Mouse (Mus musculus): ENCODE measurements at regions not wholly inside any gene's neighbourhood (a gene's known extent, or its start where the extent isn't known, plus 50 kb on each side); places are given as distances from the start of the nearest gene placed in this dataset.

DNA sequence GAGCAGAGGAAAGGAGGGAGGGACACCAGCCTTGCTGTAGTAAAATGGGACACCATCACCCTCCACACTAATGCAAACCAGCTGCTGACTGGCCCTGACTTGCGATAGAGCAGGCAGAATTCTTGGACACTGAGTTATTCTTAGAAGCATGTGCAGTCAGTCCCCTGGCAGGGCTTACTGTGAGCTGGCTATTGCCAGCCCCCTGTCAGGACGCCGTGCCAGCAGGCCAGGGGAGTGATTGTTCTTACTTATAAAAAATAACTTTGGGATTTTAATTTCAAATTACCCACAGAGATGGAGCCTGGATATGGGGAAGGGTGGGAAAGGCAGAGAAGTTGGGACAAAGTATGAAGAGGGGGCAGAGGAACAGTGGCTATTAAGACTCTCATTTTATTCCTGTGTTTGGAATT lies 173.1 kb downstream of the 1500009L16Rik start:
- no peak for ATAC-seq (replicated peaks; ENCODE audit: poor library complexity)

DNA sequence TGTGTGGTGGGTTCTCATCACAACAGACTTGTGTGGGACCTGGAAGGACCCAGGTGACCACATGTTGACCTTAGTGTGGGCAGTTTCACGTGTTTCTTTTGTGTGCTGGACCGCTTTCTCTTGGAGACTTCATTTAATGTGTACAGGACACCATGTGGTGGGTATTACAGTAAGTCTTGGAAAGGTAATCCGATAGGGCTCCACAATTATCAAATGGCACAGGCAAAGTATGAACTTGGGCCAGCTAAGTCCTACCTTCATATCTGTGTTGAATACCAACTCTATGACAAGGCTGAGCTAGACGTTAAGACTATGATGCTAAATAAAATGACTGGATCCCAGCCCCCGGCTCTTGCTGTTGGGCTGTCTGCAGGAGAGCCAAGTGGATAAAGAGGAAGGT lies 173.5 kb downstream of the 1500009L16Rik start:
- ATAC-seq (replicated peaks; ENCODE audit: poor library complexity): no peak

DNA sequence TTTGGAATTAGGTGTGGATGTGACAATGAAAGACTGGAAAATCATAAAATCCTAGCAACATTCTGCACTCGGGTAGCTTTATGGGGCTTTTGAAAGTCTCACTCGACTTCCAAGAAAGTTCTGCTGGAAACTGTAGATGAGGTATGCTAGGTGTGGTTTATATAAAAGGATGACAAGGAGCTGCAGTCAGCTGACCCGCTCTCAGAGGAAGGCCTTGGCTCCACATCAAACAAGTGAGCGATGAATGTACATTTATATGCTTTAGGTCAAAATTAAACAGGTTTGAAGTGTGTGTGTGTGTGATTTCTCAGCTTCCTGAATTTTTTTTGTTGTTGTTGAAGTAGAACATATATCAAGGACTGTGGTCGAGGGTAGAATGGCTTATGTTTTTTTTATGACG lies 174.9 kb downstream of the 1500009L16Rik start:
- no peak for ATAC-seq (replicated peaks; ENCODE audit: poor library complexity)

DNA sequence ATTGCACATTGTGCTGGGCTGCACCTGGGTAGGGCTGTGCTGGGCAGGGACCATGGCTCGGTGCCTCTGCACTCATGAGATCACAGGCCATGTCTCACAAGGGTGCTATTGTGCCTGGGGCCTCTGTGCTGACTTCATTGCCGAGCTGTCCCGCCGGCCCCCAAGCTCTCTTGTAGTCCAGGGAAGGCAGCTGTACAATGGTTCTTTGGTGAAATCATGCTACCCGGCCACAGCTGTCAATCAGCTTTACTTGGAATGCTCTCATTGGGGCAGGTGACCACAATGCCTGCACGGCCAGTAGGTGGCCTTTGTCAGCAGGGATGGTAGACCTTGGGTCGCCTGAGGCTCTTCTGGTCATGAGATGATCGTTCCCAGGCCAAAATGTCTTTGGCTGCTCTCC lies 184.1 kb downstream of the 1500009L16Rik start:
- ATAC-seq (replicated peaks; ENCODE audit: poor library complexity): no peak

DNA sequence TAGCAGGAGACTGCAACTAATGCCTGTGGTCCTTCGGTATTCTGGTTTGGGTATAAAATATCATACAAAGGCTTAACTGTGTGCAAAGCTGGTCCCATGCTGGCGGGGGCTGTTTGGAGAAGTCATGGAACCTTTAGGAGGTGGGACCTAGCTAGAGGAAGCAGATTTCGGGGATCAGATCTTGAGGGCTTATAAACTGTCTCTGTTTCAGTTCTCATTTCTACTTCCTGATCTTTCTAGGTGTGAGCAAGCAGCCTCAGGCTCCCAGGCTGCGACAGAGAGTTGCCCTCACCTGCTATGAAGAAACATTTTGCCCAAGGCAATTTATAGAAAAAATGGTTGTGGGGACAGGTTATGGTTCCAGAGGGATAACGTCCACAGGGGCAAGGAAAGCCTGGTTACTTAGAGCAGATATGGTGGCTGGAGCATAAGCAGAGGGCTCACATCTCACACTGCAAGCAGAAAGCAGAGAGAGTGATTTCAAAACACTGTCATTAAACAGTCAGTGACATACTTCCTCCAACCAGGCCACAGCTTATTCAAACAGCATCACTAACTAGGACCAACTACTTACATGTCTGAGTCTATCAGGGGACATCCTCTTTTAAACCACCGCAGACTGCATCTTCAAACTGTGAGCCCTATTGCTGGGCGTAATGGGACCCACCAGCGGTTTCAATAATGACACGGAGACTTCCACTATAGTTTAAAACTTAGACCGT lies 188.1 kb downstream of the 1500009L16Rik start:
- ATAC-seq (replicated peaks; ENCODE audit: poor library complexity): peak; percentile 72

DNA sequence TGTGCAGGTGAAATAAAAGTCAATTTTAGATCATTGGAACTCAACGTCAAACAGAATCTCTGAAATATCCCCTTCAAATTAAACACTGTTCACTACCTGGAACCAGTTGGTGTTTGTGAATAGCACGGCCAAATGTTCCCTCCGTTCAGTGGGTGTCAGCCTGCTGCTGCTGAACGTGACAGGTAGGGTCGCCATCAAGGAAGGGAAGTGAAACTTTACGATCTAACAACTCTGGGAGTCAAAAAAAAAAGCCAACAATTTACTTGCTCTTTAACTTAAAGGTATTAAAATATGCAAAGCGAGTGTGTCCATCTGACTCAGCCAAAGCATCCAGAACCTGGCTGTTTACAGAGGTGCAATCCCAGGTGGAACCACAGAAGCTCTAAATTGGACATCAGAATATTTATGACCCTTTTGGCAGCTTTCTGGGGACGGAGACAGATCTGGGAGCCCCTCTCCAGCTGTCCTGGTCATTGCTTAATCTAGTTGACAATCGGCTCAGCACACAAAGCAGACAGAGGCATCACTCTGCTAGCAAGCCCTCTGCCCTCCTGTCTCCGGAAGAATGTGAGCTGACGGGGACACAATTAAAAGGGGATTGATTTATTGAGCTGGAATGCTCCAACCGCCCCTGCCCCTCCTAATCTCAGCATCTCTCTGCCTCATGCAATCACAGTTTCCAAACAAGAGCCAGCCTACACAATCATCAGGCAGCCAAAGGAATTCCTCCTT lies 191.9 kb downstream of the 1500009L16Rik start:
- ATAC-seq (replicated peaks; ENCODE audit: poor library complexity): no peak

DNA sequence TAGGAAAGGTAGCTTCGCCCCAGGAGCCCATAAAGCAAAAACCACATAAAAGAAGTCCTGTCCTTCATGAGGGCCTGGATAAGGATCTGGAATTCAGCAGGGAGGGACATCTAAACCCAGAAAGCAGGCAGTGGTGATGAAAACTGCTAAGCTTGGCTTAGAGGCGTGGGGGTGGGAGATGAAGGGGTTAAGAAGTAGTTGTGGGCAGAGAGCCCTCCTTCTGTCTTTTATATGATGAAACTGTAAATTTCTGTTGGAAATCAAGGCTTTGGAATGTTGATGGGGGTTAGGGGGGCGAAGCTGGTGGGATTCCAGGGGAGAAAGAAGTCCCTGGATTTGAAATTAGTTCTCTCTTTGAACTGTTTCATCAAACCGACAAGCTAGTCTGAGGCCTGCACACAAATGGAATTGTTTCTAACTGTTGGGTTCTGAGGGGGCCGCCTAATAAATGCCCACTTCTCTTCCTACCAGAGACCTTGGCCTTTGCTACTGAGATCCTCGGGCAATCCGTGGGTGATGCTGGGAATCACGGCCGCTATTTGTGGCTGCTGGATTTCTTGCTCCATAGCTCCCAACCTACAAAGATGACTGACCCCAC lies 192.6 kb downstream of the 1500009L16Rik start:
- ATAC-seq (replicated peaks; ENCODE audit: poor library complexity): no peak

DNA sequence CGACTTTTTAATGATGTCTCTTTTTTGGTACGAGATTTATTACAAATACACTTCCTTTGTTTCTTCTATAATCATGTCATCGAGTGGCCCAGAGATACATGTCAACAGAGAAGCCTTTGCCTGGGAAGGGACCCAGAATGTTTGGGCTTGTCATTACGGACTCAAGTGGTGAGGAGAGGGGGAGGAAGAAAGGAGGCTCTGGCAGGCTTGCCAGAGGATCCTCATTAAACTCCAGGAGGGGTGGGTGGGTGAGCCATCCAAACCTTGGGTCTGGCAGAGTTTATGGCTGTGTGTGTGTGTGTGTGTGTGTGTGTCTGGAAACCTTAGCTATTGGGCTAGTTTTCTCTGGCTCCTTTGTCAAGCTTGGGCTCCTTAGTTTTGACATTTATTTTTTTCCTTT lies 204.3 kb downstream of the 1500009L16Rik start:
- ATAC-seq (replicated peaks; ENCODE audit: poor library complexity): no peak

DNA sequence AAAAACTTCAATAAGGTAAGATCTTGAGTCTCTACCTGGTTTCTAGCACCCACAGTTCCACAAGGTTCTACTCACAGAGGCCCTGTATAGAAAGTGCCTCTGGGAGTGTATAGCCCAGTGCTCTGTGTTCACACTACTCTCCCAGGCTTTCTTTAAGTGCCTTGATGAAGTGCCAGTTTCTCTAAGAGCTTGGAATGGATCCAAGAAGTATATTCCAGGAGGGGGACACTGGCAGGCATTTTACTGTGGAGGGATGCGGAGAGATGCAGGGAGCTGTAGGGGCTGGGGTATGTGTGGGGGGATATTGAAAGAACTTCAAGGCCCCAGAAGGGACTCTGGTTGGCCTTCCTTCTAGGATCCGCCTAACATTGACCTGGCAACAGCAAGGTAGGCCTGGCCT lies 204.9 kb downstream of the 1500009L16Rik start:
- no peak for ATAC-seq (replicated peaks; ENCODE audit: poor library complexity)

DNA sequence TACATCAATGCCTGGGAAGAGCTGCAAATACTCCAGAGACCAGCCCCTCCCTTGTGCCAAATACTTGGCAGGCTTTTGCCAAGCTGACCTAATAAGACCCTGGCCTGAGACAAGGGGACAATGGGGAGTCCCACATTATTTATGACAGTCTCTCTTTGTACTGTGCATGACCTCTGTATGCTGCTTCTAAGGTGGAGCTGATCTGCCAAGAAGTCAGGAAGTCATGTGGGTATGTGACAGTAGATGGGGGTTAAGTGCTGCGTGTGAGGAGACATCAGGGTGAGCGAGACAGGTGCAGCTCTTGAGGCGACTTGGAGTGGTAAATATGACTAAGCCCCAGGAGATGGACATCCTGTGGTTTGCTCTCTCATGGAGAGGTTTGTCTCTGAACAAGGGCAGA lies 209.1 kb downstream of the 1500009L16Rik start:
- no peak for ATAC-seq (replicated peaks; ENCODE audit: poor library complexity)

DNA sequence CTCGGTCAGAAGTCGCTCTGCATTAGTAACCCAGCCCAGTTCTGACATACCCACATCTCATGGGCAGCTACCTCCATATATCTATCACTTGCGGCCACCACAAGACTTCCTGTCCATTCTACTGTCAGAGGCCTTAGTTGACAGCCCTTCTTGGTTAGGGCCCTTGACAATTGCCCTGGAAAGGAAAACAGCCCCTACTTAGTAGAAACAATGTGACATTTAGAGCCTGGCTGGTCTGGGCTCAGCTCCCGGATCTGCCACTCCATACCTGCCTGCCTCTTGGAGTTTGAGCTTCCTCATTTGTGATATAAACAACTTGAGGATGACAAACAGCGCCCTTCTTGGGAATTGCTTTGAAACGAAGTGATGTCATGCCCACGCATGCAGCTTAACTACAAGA lies 210.5 kb downstream of the 1500009L16Rik start:
- no peak for ATAC-seq (replicated peaks; ENCODE audit: poor library complexity)

DNA sequence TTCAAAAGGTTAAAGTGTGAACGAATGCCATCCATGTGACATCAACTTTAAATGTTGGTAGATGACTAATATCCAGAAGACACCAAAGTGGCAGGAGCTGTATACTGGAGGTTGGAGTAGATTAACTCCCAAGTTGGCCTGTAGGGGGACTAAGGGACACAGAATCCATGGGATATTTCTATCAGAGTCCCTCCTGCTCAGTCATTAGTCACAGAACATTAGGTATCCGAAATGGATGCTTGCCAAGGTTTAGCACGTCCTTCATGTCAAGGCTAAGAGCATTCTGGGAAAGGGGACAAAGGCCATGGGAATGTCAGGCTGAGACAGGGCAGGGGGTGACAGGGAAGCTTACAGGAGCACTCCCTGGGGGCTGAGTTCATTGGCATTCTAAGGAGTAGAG lies 211.8 kb downstream of the 1500009L16Rik start:
- ATAC-seq (replicated peaks; ENCODE audit: poor library complexity): peak; percentile 53; the same call in 1 of the 2 replicates

DNA sequence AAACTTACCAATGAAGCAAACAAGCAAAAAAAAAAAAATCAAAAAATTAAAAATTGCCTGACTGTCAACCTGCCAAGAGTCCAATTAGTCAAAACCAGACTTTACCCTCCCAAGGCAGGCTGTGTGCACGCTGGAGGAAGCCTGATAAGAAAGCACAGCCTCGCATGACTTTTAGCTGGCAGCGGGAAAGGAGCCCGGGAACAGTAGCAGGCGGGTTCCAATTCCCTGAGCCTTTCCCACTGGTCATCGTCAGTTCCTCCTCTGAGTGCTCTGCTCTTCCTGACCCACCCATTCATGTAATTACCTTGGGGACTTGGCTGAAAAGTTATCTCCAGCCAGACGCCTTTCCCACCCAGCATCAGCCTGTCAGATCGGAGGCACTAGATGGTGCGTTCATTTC lies 214.5 kb downstream of the 1500009L16Rik start:
- ATAC-seq (replicated peaks; ENCODE audit: poor library complexity): peak; percentile 68

DNA sequence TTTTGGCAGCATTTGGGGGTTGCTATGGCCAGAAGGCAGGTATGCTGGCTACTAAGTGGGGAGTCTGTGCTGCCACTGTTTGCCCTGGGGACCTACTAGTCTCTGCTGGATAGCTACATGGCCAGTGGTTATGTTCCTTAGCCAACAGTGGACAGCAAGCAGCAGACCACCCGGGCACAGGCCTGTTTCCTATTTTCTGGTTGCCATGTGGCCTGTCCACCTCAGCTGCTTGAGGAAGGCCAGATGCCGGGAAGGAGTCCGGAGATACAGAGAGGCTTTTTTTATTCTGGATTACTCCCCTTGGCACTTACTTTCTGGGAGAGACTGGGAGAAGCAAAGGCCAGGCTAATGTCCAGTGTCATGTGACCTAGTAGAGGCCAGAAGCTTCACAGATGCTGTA lies 219.4 kb downstream of the 1500009L16Rik start:
- ATAC-seq (replicated peaks; ENCODE audit: poor library complexity): no peak

DNA sequence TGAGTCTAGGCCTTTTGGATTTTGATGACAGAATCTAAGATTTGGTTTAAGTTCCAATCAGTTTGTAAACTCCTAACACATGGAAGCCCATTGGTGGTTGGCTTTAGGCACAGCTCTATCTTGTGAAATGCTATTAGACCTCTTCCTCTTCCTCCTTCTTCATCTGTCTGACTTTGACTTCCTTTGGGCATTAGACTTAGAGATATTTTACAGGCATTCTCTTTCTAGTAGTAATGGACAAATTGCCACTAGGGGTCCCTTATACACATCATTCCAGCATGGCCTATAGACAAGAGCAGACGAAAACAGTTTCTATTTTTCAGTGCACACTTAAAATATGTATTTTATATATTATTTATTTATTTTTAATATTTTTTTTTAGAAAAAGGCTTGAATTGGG lies 221.5 kb downstream of the 1500009L16Rik start:
- ATAC-seq (replicated peaks; ENCODE audit: poor library complexity): 0 out of 2 replicates have a peak, but pooled peaks have one; percentile 4

DNA sequence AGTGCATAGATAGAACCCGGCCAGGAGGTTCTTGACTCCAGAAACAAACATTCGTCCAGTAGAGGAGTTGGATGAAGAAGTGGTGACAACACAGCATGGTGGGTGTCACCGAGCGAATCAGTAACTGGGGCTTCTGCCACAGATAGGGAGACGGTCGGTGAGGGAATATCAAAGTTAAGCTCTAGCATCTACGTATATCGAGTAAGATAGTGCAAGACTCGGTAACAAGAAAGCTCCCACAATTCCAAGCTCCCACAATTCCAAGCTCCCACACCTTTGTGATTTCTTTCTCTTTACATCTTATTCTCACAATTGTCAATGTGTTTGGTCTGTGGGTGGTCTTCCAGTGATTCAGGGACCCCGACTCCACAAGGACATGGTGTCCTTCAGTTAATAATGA lies 222.2 kb downstream of the 1500009L16Rik start:
- ATAC-seq (replicated peaks; ENCODE audit: poor library complexity): no peak

DNA sequence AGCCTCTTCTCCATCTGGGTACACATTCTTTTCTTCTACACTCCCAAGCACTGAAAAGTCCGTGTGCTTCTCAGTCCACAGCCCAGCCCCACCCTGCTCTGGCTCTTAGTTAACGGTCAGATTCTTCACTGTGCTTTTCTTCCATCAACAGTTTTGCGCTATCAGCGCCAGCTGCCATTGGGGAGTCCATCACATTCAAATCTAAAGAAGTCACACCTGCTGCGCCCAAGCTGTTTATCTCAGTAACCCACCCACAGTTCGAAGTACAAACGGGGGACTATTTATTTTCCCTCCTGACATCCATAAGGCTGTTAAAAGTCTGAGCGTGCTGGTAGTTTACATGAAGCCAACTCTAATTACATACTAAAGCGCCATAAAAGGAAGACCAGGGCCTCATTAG lies 222.8 kb downstream of the 1500009L16Rik start:
- peak; percentile 71 for ATAC-seq (replicated peaks; ENCODE audit: poor library complexity)

DNA sequence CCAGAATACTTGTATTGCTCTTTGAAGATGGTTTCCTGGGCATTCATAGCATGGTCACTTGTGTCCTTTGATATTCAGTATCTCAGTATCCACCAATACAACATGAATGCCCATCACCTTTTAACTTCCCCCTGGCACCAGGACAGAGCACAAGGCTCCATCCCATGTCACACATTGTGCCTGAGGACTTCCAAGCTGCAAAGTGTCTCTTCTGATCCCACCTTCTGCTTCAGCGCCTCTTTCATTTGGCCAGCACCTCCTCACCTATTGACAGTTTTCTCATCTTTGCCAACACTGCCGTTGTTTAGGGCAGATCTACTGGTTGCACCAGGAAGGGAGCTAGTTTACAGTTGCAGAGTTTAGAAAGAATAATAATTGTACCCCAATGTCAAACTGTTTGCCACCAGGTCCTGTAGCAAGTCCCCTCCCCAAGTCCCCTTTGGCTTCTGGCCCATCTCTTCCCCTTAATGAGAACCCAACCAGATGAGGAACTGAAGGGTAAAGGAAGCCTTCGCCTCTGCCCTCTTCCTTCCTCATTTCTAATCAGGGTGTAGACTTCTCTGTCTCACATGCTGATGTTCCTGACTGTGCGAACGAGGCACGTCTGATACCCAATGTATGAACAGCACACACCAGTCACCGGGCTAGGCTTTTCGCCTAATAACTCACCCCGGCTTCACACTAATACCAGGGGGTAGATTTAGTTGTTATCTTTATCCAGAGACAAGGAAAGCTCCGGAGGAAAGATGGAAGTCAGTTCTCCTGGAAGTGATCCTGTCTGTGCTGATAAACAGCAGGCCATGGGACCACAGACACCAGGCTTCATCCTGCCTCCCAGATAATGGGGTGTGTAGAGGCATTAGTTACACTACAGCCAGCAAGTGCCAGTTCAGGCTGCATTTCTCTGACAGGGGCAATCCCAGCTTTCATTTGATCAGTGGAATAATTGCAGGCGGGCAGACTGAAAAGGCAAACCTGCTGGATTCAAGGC lies 223.8 kb downstream of the 1500009L16Rik start:
- peak; percentile 70 for ATAC-seq (replicated peaks; ENCODE audit: poor library complexity)

DNA sequence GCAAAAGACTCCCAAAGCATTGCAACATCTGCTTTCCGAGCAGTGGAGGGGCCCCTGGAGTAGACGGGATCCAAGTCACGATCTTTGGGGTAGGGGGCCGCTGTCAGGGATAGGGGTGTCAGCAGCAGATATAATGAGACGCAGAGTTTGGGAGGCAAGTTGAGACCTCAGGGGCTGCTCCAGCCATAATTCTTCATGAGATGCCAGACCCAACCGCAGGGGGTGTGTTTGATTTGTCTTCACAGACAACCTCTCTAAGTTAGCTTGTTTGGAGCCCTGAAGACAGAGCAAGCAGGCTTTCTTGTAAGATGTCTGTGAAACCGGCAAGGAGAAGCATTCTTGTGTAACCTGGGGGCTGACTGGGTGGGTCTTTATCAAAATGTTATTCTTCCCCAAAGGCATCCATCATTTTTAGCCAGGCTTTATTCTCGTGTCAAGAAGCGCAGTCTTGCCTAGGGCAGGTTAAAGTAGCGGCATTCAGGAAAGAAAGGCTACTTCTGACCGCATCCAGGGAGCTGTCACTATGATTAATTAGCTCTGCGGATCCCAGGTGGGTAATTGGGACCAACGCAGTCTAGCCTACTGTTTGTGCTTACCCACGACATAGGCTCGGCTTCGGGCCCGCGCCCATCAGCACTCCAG lies 234.6 kb downstream of the 1500009L16Rik start:
- no peak for ATAC-seq (replicated peaks; ENCODE audit: poor library complexity)

DNA sequence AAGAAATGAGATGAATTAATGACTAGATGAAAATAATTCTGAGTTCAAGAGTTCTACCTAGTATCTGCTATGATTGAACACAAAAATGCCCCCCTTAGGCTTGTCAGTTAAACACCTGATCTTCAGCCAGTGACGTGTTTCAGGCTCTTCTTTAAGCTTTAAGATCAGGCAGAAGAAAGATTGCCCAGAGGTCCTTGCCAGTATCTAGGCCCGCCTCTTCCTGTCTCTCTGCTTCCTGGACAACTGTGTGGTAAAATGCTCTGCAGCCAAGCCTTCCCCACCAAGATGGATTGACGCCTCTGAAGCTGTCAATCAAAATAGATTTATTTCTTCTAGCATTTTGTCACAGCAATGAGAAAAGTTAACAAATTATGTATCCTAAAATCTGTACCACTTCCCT lies 235.7 kb downstream of the 1500009L16Rik start:
- ATAC-seq (replicated peaks; ENCODE audit: poor library complexity): no peak
